Mouse (Mus musculus): Measurements from ENCODE around the gene Hibch. TPM values are rescaled to one million over a fixed set of nuclear protein-coding genes. Genes with fewer than 3 reads are reported as not detected.

Gene Hibch
- polyA plus RNA-seq (2014; fragmentation: Illumina TruSeq; extraction: RNeasy Lipid Tissue Mini Kit (QIAGEN cat#74804); ENCODE audit: insufficient read depth, low read depth, low replicate concordance) = 19.5 TPM

DNA sequence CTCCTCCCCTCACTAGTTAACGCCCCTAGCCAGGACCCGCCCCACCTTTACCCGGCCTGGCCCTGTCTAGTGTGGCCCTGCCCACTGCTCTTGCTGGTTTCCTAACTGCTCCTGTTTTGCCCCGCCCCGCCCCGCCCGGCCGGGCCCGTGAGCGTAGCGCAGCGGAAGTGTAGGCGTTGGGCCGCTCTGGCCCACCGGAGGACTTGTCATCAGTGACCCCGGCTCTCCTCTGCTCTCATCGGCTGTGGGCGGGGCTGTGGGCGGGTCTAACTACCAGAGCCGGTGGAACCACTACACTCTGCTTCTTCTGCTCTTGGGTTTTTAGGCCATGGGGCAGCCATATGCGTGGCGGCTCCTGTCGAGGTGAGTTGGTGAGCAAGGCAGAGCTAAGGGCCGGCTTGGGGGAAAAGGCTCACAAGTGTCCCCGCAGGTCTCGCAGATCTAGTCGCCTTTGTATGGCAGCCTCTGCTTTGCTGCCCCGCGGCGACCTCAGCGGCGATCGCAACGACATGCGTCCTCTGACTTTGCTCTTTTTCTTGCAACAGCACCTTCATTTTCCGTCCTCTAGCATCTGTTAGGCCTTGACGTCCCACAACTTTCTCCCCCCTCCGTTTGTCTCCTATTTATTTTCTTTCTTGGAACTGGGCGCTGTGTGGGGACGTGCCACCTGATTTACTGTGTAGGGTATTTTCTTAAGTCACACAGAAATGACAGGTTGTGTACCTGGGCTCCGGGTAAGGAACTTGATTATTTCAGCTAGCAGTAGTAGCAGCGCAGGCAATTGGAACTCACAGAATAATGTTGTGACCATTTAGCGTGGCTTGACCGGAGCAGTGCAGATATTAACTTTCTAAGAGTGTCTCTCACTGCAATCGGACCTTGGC lies at the start of gene Hibch:
Hibch (plus strand) TSS at position 148 of the 884 bp plus-strand sequence.

DNA sequence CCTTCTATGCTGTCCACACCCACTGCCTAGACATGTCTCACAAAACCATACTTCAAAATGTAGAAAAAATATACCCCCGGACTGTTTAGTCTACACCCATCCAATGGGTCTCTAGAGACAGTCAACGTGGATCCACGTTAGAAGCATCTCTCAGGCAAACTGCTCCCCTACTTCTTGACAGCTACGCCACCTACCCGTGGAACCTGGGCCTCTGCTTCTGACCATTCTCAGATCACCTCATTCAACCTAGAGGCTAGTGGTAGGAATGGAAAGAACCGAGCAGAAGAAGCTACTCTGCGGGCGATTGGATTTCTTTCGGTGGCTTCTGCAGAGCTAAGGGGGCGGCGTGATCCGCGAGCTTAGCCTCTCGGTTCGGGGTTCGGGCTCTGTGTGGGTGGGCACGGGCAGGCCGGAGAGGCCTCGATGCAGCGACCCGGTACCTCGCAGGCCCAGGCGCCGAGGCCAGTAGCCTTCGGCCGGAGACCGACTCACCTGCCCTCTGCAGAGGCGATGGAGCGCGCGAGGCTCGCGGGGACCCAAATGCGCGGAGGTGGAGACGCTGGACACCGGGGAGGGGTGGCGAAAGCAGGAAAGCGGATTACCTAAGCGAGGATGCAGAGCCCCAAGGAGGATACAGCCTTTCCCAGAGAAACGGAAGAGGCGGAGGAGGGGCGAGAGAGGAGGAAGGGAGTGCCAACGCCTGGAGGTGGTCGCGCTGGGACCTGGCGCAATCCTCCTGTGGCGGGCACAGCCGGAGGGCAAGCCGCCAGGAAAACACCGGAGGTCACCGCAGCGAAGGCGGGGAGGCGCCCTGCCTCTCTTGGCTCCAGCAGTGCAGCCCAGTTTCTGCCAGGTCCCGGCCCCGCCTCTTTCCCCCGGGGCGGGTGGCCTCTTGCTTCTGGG lies 27.6 kb upstream of the Hibch start, which contains the start of gene Inpp1:
Inpp1 (minus strand) TSS at position 779 of the 903 bp plus-strand sequence.

Other genes with a start within 250 kb of the Hibch start
- 4.2 TPM for gene Nemp2, start 214.2 kb upstream of the Hibch start, polyA plus RNA-seq (2014; fragmentation: Illumina TruSeq; extraction: RNeasy Lipid Tissue Mini Kit (QIAGEN cat#74804); ENCODE audit: insufficient read depth, low read depth, low replicate concordance)
- gene Mfsd6, start 117.5 kb upstream of the Hibch start, polyA plus RNA-seq (2014; fragmentation: Illumina TruSeq; extraction: RNeasy Lipid Tissue Mini Kit (QIAGEN cat#74804); ENCODE audit: insufficient read depth, low read depth, low replicate concordance) = 11.9 TPM
- gene Inpp1, start 27.2 kb upstream of the Hibch start, polyA plus RNA-seq (2014; fragmentation: Illumina TruSeq; extraction: RNeasy Lipid Tissue Mini Kit (QIAGEN cat#74804); ENCODE audit: insufficient read depth, low read depth, low replicate concordance) = 5.7 TPM
- 0.72 TPM for gene 1700019D03Rik, start 175.2 kb downstream of the Hibch start, polyA plus RNA-seq (2014; fragmentation: Illumina TruSeq; extraction: RNeasy Lipid Tissue Mini Kit (QIAGEN cat#74804); ENCODE audit: insufficient read depth, low read depth, low replicate concordance)
- not detected for gene Mstn, start 216.7 kb downstream of the Hibch start, polyA plus RNA-seq (2014; fragmentation: Illumina TruSeq; extraction: RNeasy Lipid Tissue Mini Kit (QIAGEN cat#74804); ENCODE audit: insufficient read depth, low read depth, low replicate concordance)